Comparison of ENCODE assay signal across 9 mouse cellular contexts in the genomic region with DNA sequence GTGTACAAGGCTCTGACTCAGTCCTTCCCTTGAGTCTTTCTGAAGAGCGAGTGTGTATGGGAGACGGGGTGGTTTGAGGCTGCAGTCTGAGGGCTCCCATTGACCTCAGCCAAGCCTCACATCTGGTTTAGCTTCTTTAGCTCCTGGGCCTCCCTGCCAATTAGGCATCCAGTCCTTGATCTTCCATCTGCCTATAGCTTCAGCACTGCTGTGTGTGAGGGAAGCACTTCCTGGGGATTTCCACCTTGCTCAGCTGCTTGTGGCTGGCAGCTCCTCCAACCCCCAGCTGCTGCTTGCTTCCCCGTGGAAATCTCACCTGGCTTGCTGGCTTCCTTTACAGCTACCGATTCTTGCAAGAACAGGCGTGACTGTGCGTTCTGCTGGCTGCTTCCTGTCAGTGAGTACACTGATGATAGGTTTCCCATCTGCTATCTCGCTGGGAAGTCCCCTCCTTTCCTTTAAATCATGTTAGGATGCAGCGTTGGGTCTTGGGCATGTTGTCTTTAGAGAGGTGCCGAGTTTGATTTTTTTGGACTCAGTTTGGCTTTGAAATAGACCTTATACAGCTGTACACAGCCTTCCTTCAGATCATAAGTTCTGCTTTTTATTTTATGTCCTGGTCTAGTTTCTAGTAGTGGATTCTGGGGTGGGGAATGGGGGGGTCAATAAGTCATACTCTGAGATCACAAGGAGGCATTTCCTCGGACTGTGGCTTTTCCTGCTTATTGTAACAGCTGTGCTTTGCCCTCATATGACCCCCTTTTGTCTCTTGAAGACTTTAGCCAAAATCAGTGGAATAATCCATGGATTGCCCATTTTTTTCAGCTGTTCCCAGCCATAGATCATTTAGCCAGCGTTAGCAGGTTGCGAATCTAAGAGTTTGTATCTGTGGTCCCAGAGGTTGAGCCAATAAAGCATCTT. TPM values are rescaled to one million over a fixed set of nuclear protein-coding genes. Genes with fewer than 3 reads are reported as not detected.
DNase-seq lines count a peak whose midpoint lies in the region; ATAC-seq lines count a peak whose summit lies in the region.
"Had no signal": no experiment of that assay in that cellular context is flagged by ENCODE, and none has a peak within 500 bp of the region (broad histone marks: within the 10 kb centered on the region; RNA-seq: fewer than 3 reads in every experiment).

No protein-coding gene starts in this region.

- no peaks in the 10 kb centered on the region for H3K9me3 ChIP-seq in heart, embryonic 15.5 days (replicated peaks)

- H3K4me3 ChIP-seq in heart, embryonic 15.5 days: no peak overlapping the region

- WGBS in heart, embryonic 15.5 days: 49% methylated on average over 12 of the region's 12 CpGs

- no peak overlapping the region for H3K4me2 ChIP-seq in heart, embryonic 15.5 days

- H3K4me1 ChIP-seq in heart, embryonic 15.5 days (replicated peaks): peaks cover 11% of the 10 kb centered on the region

- DNase-seq in layer of hippocampus, adult 9-11 months: peak; percentile 15
- DNase-seq in layer of hippocampus, adult 9-10 months (ENCODE audit: low spot score): no peak
- peak; percentile 58 for DNase-seq in embryo, embryonic 10 days (ENCODE audit: low spot score)
- DNase-seq in kidney, postnatal 25 days: peak; percentile 57 to 82
- peak; percentile 62 for DNase-seq in skeletal muscle tissue, adult 2 months (ENCODE audit: low read depth, low spot score)
- no peak for DNase-seq in spleen, adult 18-20 months

- ATAC-seq in heart, embryonic 15.5 days (replicated peaks; ENCODE audit: insufficient number of reproducible peaks, insufficient read depth, low FRiP score, low read depth): peak; percentile 55
- no peak for ATAC-seq in monocyte, adult 5-6 weeks (replicated peaks; ENCODE audit: insufficient number of reproducible peaks, low FRiP score, low TSS enrichment, poor library complexity, severe bottlenecking)
- ATAC-seq: Patski had no signal

- peak overlapping the region; percentile 50 for H3K27ac ChIP-seq in heart, embryonic 15.5 days

- no peaks in the 10 kb centered on the region for H3K27me3 ChIP-seq in heart, embryonic 15.5 days
- H3K27me3 ChIP-seq: Patski had no signal

- H3K36me3 ChIP-seq in heart, embryonic 15.5 days: no peaks in the 10 kb centered on the region

- no peak overlapping the region for H3K9ac ChIP-seq in heart, embryonic 15.5 days

RNA-seq across cellular contexts. Expression of gene Plcb4, which starts 34.0 kb away (rescaled TPM):
- polyA plus RNA-seq in heart, embryonic 15.5 days (2015; fragmentation: Nextera tagmentation; extraction: Ambion mirVana): 33.1 and 38.8 TPM in 2 replicates
- total RNA-seq in monocyte, adult 5-6 weeks (2017): 8.3 to 25.7 TPM (median 22.9 TPM) in 3 replicates

Comparison
In these comparisons a context has a peak if more than half of its experiments do, and no peak if none do; other contexts are left out.
1. DNase-seq: peak in layer of hippocampus, adult 9-11 months (single experiment), embryo, embryonic 10 days (single experiment), kidney, postnatal 25 days (2 of 2) and skeletal muscle tissue, adult 2 months (single experiment); none in layer of hippocampus, adult 9-10 months (single experiment) and spleen, adult 18-20 months (0 of 2).